Mouse (Mus musculus): ENCODE measurements around the gene Lrrc51.

DNA sequence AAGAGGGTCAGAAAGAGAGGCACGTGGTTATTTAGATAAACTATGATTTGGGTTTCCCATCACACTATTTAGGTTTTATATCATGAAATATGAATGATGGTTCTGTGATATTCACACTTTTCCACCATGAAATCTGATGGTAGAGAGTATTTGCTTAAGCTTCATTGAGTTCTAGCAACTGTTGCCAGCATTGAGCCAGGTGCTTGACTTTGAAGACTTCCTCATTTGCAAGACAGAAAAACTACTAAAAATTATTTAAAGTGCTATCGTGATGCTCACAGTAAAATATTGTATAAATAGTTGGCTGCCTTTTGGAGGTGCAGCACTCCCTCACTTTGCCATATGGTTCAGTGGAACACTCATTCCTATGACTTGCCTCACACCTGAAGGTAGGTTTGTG, 21.6 kb upstream of the Lrrc51 start:
- TF ChIP-seq CTCF (IDR thresholded peaks at IDR 0.05; ENCODE audit: low read depth) (no peak), EP300 (optimal IDR thresholded peaks at IDR 0.05) (no peak)
